Mouse (Mus musculus) lung, adult 2 months (tissue): ENCODE results near the gene Asic4. TPM values are rescaled to one million over a fixed set of nuclear protein-coding genes. Genes with fewer than 3 reads are reported as not detected.
A peak's percentile ranks its signal among the peaks of the same experiment; 100 is the strongest.

Experiments used
- DNase-seq: peaks from one replicate; pipeline ENCODE4 v3.0.0; 2022
- H3K4me1 ChIP-seq: fragments of 200-500 bp; 2 replicates; pipeline ENCODE4 v1.6.1; 2011; ENCODE audit warnings: low read length; ENCODE audit not compliant: control insufficient read depth, insufficient read depth
- H3K4me3 ChIP-seq: fragments of 200-500 bp; replicated peaks from 2 replicates; pipeline ENCODE3; 2011; ENCODE audit warnings: low read depth, mild to moderate bottlenecking, control low read depth, low read length; ENCODE audit errors: extremely low read depth
- CTCF ChIP-seq: fragments of 200-500 bp; IDR thresholded peaks from 2 replicates; pipeline ENCODE4 v1.5.1; 2011; ENCODE audit warnings: mild to moderate bottlenecking, low read length, control low read depth; ENCODE audit not compliant: insufficient read depth
- POLR2A ChIP-seq: fragments of 200-500 bp; IDR thresholded peaks from 2 replicates; pipeline ENCODE4 v1.6.1; 2011; ENCODE audit warnings: low read depth, mild to moderate bottlenecking, control low read depth, low read length, borderline replicate concordance; ENCODE audit errors: extremely low read depth
- WGBS: fragments of 180-500 bp; shearing (Covaris S2); methylation state at CpG from one replicate; pipeline ENCODE4 v1.1.7; 2018; 5-methylcytosine and 5-hydroxymethylcytosine counted together
- polyA plus RNA-seq: library from polyadenylated mRNA; depleted of rRNA; stranded (reverse); fragments of >200 nt; gene quantifications from 2 replicates; pipeline ENCODE4 v1.2.3, GENCODE M21; 2012

Asic4 gene
- polyA plus RNA-seq, 1 experiment, result not detected

- H3K4me3 ChIP-seq, result no peak overlapping the region
- no peak for TF ChIP-seq CTCF
- no peak for TF ChIP-seq POLR2A
- no peak for DNase-seq
- WGBS, result 85% methylated on average over 4 of the region's 4 CpGs
- H3K4me1 ChIP-seq, result no peaks in the 10 kb centered on the region
These were observed 48.7 kb downstream of the Asic4 start for GRCm38 (mm10) chr1:75498897-75499296.

GRCm38 (mm10) chr1:75499441-75499840 is 49.2 kb downstream of the Asic4 start:
- no peak for DNase-seq
- no peak for TF ChIP-seq POLR2A
- 0 out of 2 replicates have a peak, but pooled peaks have one; percentile 1 for TF ChIP-seq CTCF
- Histone ChIP-seq H3K4me3 (no peak overlapping the region), H3K4me1 (no peaks in the 10 kb centered on the region)
- 81% methylated on average over 7 of the region's 7 CpGs for WGBS

GRCm38 (mm10) chr1:75501905-75502304 is 51.7 kb downstream of the Asic4 start:
- TF ChIP-seq CTCF (no peak), POLR2A (no peak)
- Histone ChIP-seq H3K4me1 (no peaks in the 10 kb centered on the region), H3K4me3 (no peak overlapping the region)
- no peak for DNase-seq
- 94% methylated on average over 9 of the region's 9 CpGs for WGBS

- Histone ChIP-seq H3K4me1 (no peaks in the 10 kb centered on the region), H3K4me3 (no peak overlapping the region)
- no peak for TF ChIP-seq CTCF
- TF ChIP-seq POLR2A, result no peak
- DNase-seq, result no peak
- WGBS, result 87% methylated on average over 25 of the region's 25 CpGs
These were observed 52.9 kb downstream of the Asic4 start for GRCm38 (mm10) chr1:75502945-75503650.

- WGBS, result 86% methylated on average over 23 of the region's 23 CpGs
- no peak for TF ChIP-seq CTCF
- TF ChIP-seq POLR2A, result no peak
- DNase-seq, result no peak
- H3K4me3 ChIP-seq, result no peak overlapping the region
- no peaks in the 10 kb centered on the region for H3K4me1 ChIP-seq
These were observed 53.4 kb downstream of the Asic4 start for GRCm38 (mm10) chr1:75503651-75503980.

- H3K4me1 ChIP-seq, result no peaks in the 10 kb centered on the region
- TF ChIP-seq CTCF (no peak), POLR2A (no peak)
- WGBS, result 74% methylated on average over 9 of the region's 9 CpGs
- H3K4me3 ChIP-seq, result no peak overlapping the region
- DNase-seq, result no peak
These were observed 54.2 kb downstream of the Asic4 start for GRCm38 (mm10) chr1:75504256-75505045.

- peak overlapping the region; percentile 73 for H3K4me3 ChIP-seq
- 3% methylated on average over 84 of the region's 84 CpGs for WGBS
- H3K4me1 ChIP-seq, result no peaks in the 10 kb centered on the region
- peak; percentile 38; the same call in 1 of the 2 replicates for TF ChIP-seq POLR2A
- TF ChIP-seq CTCF, result no peak
- peak; percentile 55 for DNase-seq
These were observed 55.1 kb downstream of the Asic4 start for GRCm38 (mm10) chr1:75505159-75505955.

- TF ChIP-seq CTCF (no peak), POLR2A (no peak)
- DNase-seq, result peak; percentile 42
- H3K4me1 ChIP-seq, result no peaks in the 10 kb centered on the region
- H3K4me3 ChIP-seq, result peak within 1 kb of the TSS; percentile 73
- 1% methylated on average over 65 of the region's 65 CpGs for WGBS
These were observed 56.0 kb downstream of the Asic4 start, which contains the start of gene Obsl1 for GRCm38 (mm10) chr1:75505956-75506831. Obsl1 (minus strand) TSS chr1:75506452.
